Mouse (Mus musculus) layer of hippocampus, adult 8-10 months (tissue): ENCODE results near the gene Kctd4. TPM values are rescaled to one million over a fixed set of nuclear protein-coding genes. Genes with fewer than 3 reads are reported as not detected.

Experiments used
- DNase-seq, 2 experiments: peaks; one replicate each; pipeline ENCODE4 v3.0.0; 2022; ENCODE audit warnings: low spot score in 2 of 2
- total RNA-seq, 4 experiments: library from RNA; stranded (reverse); gene quantifications; 2 replicates each; pipeline ENCODE4 v1.2.4; 2022

The Kctd4 gene
- total RNA-seq, 4 experiments from 2014 or later: 43.2 to 58.2 (median 50.4) TPM

- no peak for DNase-seq
These were observed 36.1 kb downstream of the Kctd4 start for GRCm38 (mm10) chr14:75990936-75991335.

DNA sequence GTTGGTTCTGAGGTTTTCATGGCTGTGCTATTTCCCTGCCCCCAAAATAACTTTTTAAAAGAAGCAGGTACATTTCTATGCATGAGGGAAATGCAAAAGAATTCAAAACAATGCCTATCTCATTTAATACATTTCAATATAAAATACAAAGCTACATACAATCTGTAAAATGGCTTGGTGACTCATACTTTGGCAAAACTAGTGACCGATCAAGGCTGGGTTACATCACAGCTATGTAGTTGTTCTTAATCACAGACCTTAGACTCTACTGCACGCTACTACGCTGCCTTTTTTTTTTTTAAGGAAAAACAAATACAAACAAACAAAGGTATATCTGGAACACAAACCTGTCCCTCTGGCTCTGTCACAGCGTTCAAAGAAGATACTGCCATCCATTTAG is 37.6 kb downstream of the Kctd4 start:
- no peak for DNase-seq

DNA sequence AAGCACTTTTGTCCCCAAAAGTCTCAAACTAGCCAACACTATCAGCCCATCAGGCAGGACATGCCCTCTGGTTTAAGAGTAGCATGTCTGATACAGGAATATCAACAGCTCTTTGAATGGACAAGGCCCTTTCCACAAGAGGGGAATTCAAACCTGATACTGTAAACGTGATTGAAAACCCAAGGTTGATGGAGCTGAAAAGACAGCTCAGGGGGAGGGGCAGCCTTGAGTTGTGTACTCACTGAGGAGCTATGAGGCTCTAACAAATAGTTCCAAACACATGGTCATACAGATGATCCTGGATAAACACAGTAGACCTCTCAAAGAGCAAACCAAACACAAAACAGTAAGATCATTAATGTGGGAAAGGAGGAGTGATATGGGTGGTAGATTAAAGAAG is 43.3 kb downstream of the Kctd4 start:
- no peak for DNase-seq

- DNase-seq: no peak
These were observed 47.0 kb downstream of the Kctd4 start for GRCm38 (mm10) chr14:76001781-76002180.

DNA sequence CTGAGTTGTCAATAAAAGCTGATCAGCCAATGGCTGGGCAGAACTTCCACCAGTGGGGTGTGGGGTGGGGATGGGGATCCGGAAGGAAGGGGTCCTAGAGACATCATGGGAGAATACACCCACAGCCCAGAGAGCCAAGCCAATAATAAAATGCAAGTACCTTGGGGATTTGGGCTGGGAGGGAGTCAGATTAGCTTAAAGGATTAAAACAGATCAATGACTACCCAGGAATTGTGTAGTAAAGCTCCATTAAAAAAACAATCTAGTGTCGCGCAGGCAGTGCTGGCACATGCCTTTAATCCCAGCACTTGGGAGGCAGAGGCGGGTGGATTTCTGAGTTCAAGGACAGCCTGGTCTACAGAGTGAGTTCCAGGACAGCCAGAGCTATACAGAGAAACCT is 50.2 kb downstream of the Kctd4 start:
- no peak for DNase-seq

- no peak for DNase-seq
These were observed 53.4 kb downstream of the Kctd4 start for GRCm38 (mm10) chr14:76008174-76008573.

DNA sequence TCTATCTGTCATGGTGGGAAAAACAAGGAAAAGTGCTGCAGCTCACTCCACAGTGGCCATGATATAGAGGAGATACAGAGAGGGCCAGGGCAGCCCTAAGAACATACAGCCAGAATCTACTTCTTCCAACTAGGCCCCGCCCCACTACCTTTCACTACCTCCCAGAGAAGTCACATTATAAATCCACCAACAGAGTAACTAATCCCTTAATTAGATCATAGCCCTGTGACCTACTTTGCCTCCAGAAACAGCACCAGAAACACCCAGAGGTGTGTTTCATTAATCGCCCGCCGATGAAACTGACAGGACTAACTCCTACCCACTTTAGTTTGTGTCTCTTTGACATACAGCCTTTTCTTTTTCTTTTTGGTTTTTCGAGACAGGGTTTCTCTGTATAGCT is 54.4 kb downstream of the Kctd4 start:
- no peak for DNase-seq

GRCm38 (mm10) chr14:76010102-76011061 is 55.6 kb downstream of the Kctd4 start, which contains the start of gene Gtf2f2:
Gtf2f2 (minus strand) TSS chr14:76010865.
- peak; percentile 88 to 96 for DNase-seq

DNA sequence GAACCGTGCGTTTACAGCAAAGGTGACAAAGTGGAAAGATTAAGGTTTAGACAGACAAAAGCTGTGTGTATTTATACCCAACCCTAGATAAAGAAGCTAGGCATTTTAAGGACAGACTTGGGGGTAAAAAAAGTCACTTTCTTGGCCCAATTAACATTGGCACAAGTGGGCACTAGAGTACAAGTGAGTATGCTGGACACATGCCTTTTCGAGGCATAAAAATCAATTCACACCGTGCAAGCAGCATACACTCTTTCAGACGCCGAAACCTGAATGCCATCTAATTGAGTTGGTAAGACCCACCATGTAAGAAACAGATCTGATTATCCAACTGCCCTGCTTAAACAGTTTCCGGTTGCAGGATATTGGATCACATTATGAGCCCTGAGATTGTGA is 56.3 kb downstream of the Kctd4 start:
- DNase-seq: no peak

GRCm38 (mm10) chr14:76014331-76014730 is 59.5 kb downstream of the Kctd4 start:
- no peak for DNase-seq

Other genes starting within 250 kb of the Kctd4 start
- 10 to 100 TPM; 25.6 to 29.1 (median 27.2) TPM for gene Cog3, start 200.5 kb upstream of the Kctd4 start, total RNA-seq
- gene Slc25a30, start 168.0 kb upstream of the Kctd4 start, total RNA-seq: 10 to 100 TPM; 13.0 to 15.3 (median 14.3) TPM
- gene Tpt1, start 109.9 kb upstream of the Kctd4 start, total RNA-seq: 1,000 to 10,000 TPM in 2 of 4 experiments, 100 to 1,000 TPM in 2; 898 to 1,122 (median 1,004) TPM
- gene Gtf2f2, start 55.9 kb downstream of the Kctd4 start, total RNA-seq: 10 to 100 TPM; 16.4 to 22.7 (median 18.5) TPM
- 10 to 100 TPM; 23.9 to 26.0 (median 24.8) TPM for gene Gpalpp1, start 155.8 kb downstream of the Kctd4 start, total RNA-seq
- gene Nufip1, start 155.9 kb downstream of the Kctd4 start, total RNA-seq: 1 to 10 TPM; 8.3 to 9.4 (median 8.8) TPM